ENCODE assay signal across 8 mouse cellular contexts in the genomic region with DNA sequence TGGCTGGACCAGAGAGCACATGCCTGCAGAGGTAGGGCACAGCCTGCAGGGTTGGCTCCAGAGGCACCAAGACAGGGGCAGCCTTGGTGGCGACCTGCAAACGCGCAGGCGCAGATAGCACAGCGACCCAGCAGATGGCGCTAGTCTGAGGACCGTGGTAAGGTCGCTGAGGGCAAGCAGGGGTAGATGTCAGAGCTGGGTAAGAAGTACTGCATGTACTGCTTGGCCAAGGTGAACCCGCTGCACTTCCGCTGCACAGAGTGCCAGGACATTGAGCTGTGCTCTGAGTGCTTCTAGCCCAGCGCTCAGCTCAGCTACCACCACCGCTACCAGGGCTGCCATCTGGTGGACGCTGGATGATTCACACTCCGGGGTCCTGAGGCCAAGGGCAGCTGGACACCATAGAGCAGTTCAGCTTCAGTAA.
A peak's percentile ranks its signal among the peaks of the same experiment; 100 is the strongest.
DNase-seq lines count a peak whose midpoint lies in the region; ATAC-seq lines count a peak whose summit lies in the region.
"Not testable (repeated sequence)": the region's sequence is repeated elsewhere in the genome, so short reads cannot be mapped to it uniquely, and the experiment has no call there.

No protein-coding gene starts in this region.

- not testable (repeated sequence) for H3K36me3 ChIP-seq in hindbrain, embryonic 15.5 days

- H3K4me2 ChIP-seq in hindbrain, embryonic 15.5 days: peak overlapping the region; percentile 62

- H3K27ac ChIP-seq in hindbrain, embryonic 15.5 days (replicated peaks): not testable (repeated sequence)

- H3K9me3 ChIP-seq in hindbrain, embryonic 15.5 days: not testable (repeated sequence)

- 8% methylated on average over 14 of the region's 14 CpGs for WGBS in hindbrain, embryonic 15.5 days

- peak; percentile 90 for DNase-seq in T-cell, adult 2 months (ENCODE audit: low spot score)
- peak; percentile 74 to 75 for DNase-seq in cerebellum, postnatal 36 days
- DNase-seq in frontal cortex, postnatal 36 days (ENCODE audit: low spot score in 2 of 2): peak; percentile 76 to 79
- peak; percentile 64 to 69 for DNase-seq in layer of hippocampus, postnatal 36 days
- peak; percentile 80 for DNase-seq in lung, postnatal 25 days (ENCODE audit: low spot score)
- peak; percentile 89 for DNase-seq in retina, embryonic 14.5 days (ENCODE audit: low spot score)
- peak; percentile 89 to 90 for DNase-seq in thymus, postnatal 36 days

- H3K4me3 ChIP-seq in hindbrain, embryonic 15.5 days: peak overlapping the region; percentile 36

- not testable (repeated sequence) for H3K4me1 ChIP-seq in hindbrain, embryonic 15.5 days (replicated peaks)

- ATAC-seq in hindbrain, embryonic 15.5 days (ENCODE audit: low FRiP score, low read depth): peak; percentile 89

- H3K9ac ChIP-seq in hindbrain, embryonic 15.5 days: peak overlapping the region; percentile 22; the same call in 1 of the 2 replicates

- not testable (repeated sequence) for H3K27me3 ChIP-seq in hindbrain, embryonic 15.5 days
